Mouse (Mus musculus) right cerebral cortex, adult 2 months (tissue): ENCODE measurements at regions not wholly inside any gene's neighbourhood (a gene's known extent, or its start where the extent isn't known, plus 50 kb on each side); places are given as distances from the start of the nearest gene placed in this dataset.
A peak's percentile ranks its signal among the peaks of the same experiment; 100 is the strongest.
"Not testable (repeated sequence)": the region's sequence is repeated elsewhere in the genome, so short reads cannot be mapped to it uniquely, and the experiment has no call there.

ENCODE experiments used
- DNase-seq, 2 experiments: peaks; one replicate each; pipeline ENCODE4 v3.0.0; 2021 to 2022; ENCODE audit warnings: low spot score in 2 of 2

GRCm38 (mm10) chr17:41264512-41265222, 329.8 kb upstream of the Cenpq start:
- DNase-seq = no peak

- DNase-seq = no peak
These were observed 326.6 kb upstream of the Cenpq start for GRCm38 (mm10) chr17:41261495-41261894.

DNA sequence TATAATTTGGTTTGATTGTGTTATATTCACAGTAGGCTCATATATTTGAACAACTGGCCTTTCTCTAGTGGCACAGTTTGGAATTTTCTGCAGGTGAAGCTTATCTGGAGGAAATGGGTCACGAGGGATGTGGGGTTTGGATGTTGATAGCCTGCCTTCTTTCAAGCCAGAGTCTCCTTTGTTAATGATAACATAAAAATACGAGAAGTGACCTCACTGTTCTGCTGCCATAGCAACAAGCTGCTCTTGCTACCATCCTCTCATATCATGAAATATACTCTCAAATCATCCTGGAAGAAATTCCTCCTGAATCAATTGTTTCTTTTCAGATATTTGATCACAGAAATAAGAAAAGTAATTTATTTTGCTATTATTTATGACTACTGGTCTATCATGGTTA, 313.6 kb upstream of the Cenpq start:
- no peak for DNase-seq

- DNase-seq = no peak
These were observed 292.5 kb upstream of the Cenpq start for GRCm38 (mm10) chr17:41227128-41228014.

- DNase-seq = no peak
These were observed 282.0 kb upstream of the Cenpq start for GRCm38 (mm10) chr17:41216816-41217215.

DNA sequence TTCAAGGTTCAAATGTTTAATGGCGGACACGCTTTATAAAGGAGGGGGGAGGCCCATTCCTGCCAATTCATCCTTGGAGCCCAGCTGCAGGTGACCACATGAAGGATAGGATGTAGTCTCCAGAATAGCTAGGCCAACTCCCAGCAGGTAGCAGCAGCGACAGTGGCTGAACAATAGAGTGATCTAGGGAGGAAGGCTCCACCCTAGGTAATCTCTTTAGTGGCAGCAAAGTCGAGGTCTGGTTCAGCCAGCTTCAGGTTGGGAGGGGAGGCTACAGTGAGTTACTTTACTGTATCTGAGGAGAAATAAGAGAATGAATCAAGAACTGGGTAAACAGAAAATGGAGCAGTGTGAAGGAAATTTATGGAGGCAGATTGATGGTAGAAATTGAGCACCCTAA, 264.6 kb upstream of the Cenpq start:
- not testable (repeated sequence) for DNase-seq

DNA sequence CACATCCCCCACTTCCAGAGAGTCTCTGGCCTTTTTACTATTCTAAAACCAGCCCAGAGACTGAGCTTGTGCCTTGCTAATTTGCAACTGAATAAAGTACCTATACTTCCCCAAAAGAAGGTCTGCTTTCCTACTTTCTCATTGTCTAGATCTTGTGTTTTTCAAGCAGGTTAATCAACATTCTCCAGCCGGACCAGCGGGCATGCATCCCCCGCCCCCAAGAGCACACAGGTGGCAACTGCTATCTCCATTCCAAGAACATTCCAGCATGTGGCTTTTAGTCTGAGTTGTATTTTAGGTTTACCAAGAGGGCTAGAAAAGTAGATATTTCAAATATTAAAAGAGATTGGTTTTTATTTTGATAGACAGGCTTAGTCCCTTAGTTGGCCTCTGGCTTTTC, 255.5 kb upstream of the Cenpq start:
- DNase-seq = not testable (repeated sequence)

GRCm38 (mm10) chr17:41186691-41187090, 251.8 kb upstream of the Cenpq start:
- DNase-seq = not testable (repeated sequence)

DNA sequence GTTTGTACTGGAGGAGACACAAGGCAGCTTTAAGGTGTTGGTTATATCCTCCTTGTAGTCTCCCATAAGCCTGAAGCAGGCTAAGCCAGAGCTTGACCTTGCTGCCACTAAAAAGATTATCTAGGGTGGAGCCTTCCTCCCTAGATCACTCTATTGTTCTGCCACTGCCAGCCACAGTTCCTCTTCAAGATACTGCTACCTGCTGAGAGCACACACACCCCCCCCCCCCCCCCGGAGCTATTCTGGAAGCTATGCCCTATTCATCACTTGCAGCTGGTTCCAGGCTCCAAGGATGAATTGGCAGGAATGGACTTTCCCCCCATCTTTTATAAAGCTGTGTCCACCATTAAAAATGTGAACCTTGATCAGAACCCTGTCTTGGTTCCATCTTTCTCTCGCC, 249.9 kb upstream of the Cenpq start:
- DNase-seq = no peak

DNA sequence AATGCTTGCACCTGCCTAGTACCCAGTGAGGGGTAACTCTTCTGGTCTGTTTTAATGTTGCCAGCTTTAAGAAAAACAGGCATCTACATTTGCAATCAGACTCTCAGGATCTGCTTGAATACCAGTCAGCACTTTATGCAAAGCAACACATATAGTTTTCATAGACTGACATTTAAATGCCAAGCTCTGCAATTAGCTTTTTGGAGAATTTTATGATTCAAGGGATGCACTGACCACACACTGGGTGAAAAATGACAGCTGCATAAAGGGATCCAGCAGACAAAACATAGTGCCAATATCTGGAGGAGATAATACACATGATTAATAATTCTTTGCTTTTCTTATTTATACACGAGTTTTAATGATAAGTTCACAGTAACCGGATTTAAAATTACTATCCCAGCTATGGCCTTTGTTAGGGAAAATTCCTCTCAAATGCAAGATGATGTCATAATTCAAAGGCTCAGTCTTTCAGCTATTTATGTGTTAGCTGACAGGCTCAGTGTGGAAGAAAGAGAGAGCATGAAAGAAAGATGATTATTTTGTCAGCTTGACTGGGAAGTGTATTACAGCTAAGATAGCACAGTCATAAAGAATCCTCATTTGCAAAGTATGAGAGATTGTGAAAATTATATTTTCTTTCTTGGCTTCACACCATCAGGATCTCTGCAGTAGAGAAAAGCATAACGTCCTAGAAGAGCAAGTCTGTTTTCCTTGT, 219.0 kb upstream of the Cenpq start:
- no peak for DNase-seq

GRCm38 (mm10) chr17:41152427-41152826, 217.6 kb upstream of the Cenpq start:
- no peak for DNase-seq

GRCm38 (mm10) chr17:41144523-41144922, 209.7 kb upstream of the Cenpq start:
- peak; percentile 25 to 29 for DNase-seq

- DNase-seq = no peak
These were observed 190.7 kb upstream of the Cenpq start for GRCm38 (mm10) chr17:41125582-41125981.

DNA sequence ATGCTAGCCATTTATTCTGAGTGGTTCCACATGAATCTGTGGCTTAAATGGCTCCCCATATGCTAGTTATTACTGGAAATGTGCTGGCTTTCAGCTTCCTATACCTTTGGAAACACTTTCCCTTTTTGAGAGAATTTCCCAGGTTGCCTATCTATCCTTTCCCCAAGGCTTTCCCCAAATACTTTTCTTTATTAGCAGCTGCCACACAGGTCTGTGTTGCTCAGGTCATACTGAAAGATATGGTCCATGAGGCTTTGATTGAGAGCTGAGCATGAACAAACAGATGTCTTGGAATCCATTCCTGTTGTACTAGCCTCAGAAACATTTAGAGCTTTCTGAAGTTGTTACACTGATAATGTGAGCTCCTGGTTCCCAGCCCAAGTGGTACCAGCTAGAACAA, 188.1 kb upstream of the Cenpq start:
- no peak for DNase-seq

DNA sequence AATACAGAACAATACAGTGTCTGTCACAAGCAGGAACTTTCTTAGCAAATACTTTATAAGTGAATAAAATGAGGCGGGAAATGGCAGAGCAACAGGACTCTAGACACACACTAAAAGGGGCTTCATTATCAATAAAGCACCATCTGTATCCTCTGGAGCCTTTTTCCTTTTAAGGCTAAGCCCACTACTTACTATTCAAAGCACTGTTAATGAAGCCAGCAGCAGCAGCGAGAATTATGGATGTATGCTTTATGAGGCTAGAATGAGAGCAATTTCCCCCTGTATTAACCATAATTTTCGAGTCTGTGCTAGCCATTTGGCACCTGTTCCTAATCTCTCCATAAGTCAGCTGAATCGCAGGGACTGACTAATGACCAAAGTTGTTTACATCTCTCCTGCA, 169.1 kb upstream of the Cenpq start:
- DNase-seq = no peak

DNA sequence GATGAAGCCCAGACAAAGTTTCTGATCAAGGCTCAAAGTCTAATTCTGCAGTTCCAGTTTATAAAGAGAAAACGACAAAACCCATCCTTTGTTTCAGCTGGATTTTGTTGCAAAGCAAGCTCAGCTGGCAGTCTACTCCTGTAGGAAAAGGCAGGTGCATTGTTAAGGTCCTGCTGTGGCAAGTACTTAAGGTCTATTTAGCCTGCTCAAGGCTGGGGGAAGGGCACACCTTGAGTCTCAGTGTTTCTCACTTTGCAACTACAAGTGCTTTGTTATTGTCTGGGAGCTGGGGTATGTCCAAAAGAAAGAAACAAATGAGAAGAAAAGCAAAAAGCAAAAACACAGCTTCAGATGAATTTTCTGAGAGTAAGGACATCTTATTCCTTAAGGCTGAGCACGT, 136.0 kb upstream of the Cenpq start:
- no peak for DNase-seq
